Mouse (Mus musculus): ENCODE measurements around the gene Zic4. TPM values are rescaled to one million over a fixed set of nuclear protein-coding genes. Genes with fewer than 3 reads are reported as not detected.

Zic4 gene
- total and polyA plus RNA-seq, 2 experiments from 2014 or later, result 48.1 to 99.2 TPM

GRCm38 (mm10) chr9:91364127-91364970, 2.1 kb downstream of the Zic4 start:
- H3K4me2 ChIP-seq (ENCODE audit: low read depth), result peak overlapping the region; percentile 47
- WGBS, result 2% methylated on average over 76 of the region's 77 CpGs
- H3K4me1 ChIP-seq (ENCODE audit: insufficient read depth), result no peaks in the 10 kb centered on the region
- H3K27ac ChIP-seq (ENCODE audit: low read depth, low read length), result peak overlapping the region; percentile 77
- no peaks in the 10 kb centered on the region for H3K36me3 ChIP-seq (ENCODE audit: insufficient read depth)
- H3K9me3 ChIP-seq (ENCODE audit: low read length), result no peaks in the 10 kb centered on the region
- DNase-seq (peak; percentile 34), ATAC-seq (peak; percentile 7; the same call in 1 of the 2 replicates)
- no peak for TF ChIP-seq CTCF (IDR thresholded peaks at IDR 0.05; ENCODE audit: low read depth)
- peak overlapping the region; percentile 51 for H3K9ac ChIP-seq
- peak overlapping the region; percentile 37 for H3K4me3 ChIP-seq (ENCODE audit: low read depth, low read length)
- H3K27me3 ChIP-seq (ENCODE audit: insufficient read depth, low read length), result peaks cover 26% of the 10 kb centered on the region

GRCm38 (mm10) chr9:91364971-91365501, 2.8 kb downstream of the Zic4 start:
- DNase-seq, result peak; percentile 59
- Histone ChIP-seq H3K4me1 (ENCODE audit: insufficient read depth) (no peaks in the 10 kb centered on the region), H3K9me3 (ENCODE audit: low read length) (no peaks in the 10 kb centered on the region), H3K36me3 (ENCODE audit: insufficient read depth) (no peaks in the 10 kb centered on the region), H3K27ac (ENCODE audit: low read depth, low read length) (peak overlapping the region; percentile 77), H3K9ac (peak overlapping the region; percentile 51), H3K27me3 (ENCODE audit: insufficient read depth, low read length) (peaks cover 30% of the 10 kb centered on the region), H3K4me3 (ENCODE audit: low read depth, low read length) (peak overlapping the region; percentile 37), H3K4me2 (ENCODE audit: low read depth) (peak overlapping the region; percentile 47)
- peak; percentile 38 for ATAC-seq
- WGBS, result 0% methylated on average over 38 of the region's 42 CpGs
- no peak for TF ChIP-seq CTCF (IDR thresholded peaks at IDR 0.05; ENCODE audit: low read depth)

GRCm38 (mm10) chr9:91365664-91366063, 3.5 kb downstream of the Zic4 start, which contains the start of gene Zic1:
Zic1 (minus strand) TSS chr9:91365810.
- ATAC-seq (peak; percentile 90), DNase-seq (peak; percentile 81)
- H3K36me3 ChIP-seq (ENCODE audit: insufficient read depth), result no peaks in the 10 kb centered on the region
- WGBS, result under 1% methylated on average over 31 of the region's 33 CpGs
- no peaks in the 10 kb centered on the region for H3K9me3 ChIP-seq (ENCODE audit: low read length)
- TF ChIP-seq CTCF (IDR thresholded peaks at IDR 0.05; ENCODE audit: low read depth), result no peak
- peak within 1 kb of the TSS; percentile 77 for H3K27ac ChIP-seq (ENCODE audit: low read depth, low read length)
- H3K27me3 ChIP-seq (ENCODE audit: insufficient read depth, low read length), result peaks cover 36% of the 10 kb centered on the region
- H3K9ac ChIP-seq, result peak within 1 kb of the TSS; percentile 51
- no peaks in the 10 kb centered on the region for H3K4me1 ChIP-seq (ENCODE audit: insufficient read depth)
- peak within 1 kb of the TSS; percentile 47 for H3K4me2 ChIP-seq (ENCODE audit: low read depth)
- H3K4me3 ChIP-seq (ENCODE audit: low read depth, low read length), result peak within 1 kb of the TSS; percentile 37

- peak overlapping the region; percentile 37 for H3K4me3 ChIP-seq (ENCODE audit: low read depth, low read length)
- 0 out of 2 replicates have a peak, but pooled peaks have one; percentile 8 for ATAC-seq
- H3K27ac ChIP-seq (ENCODE audit: low read depth, low read length), result peak overlapping the region; percentile 75
- peak overlapping the region; percentile 33 for H3K4me2 ChIP-seq (ENCODE audit: low read depth)
- DNase-seq, result peak; percentile 49
- no peaks in the 10 kb centered on the region for H3K4me1 ChIP-seq (ENCODE audit: insufficient read depth)
- 1% methylated on average over 18 of the region's 18 CpGs for WGBS
- peaks cover 43% of the 10 kb centered on the region for H3K27me3 ChIP-seq (ENCODE audit: insufficient read depth, low read length)
- no peak for TF ChIP-seq CTCF (IDR thresholded peaks at IDR 0.05; ENCODE audit: low read depth)
- H3K9me3 ChIP-seq (ENCODE audit: low read length), result no peaks in the 10 kb centered on the region
- H3K9ac ChIP-seq, result 0 out of 2 replicates have a peak overlapping the region, but pooled peaks have one; percentile 39
- H3K36me3 ChIP-seq (ENCODE audit: insufficient read depth), result no peaks in the 10 kb centered on the region
Observed at GRCm38 (mm10) chr9:91366226-91366998, 4.2 kb downstream of the Zic4 start.

- peak overlapping the region; percentile 37 for H3K4me3 ChIP-seq (ENCODE audit: low read depth, low read length)
- peak overlapping the region; percentile 39; the same call in 1 of the 2 replicates for H3K9ac ChIP-seq
- peaks cover 50% of the 10 kb centered on the region for H3K27me3 ChIP-seq (ENCODE audit: insufficient read depth, low read length)
- TF ChIP-seq CTCF (IDR thresholded peaks at IDR 0.05; ENCODE audit: low read depth), result no peak
- H3K9me3 ChIP-seq (ENCODE audit: low read length), result no peaks in the 10 kb centered on the region
- DNase-seq (peak; percentile 54), ATAC-seq (no peak)
- H3K27ac ChIP-seq (ENCODE audit: low read depth, low read length), result peak overlapping the region; percentile 75
- H3K4me2 ChIP-seq (ENCODE audit: low read depth), result peak overlapping the region; percentile 33
- no peaks in the 10 kb centered on the region for H3K4me1 ChIP-seq (ENCODE audit: insufficient read depth)
- 4% methylated on average over 30 of the region's 30 CpGs for WGBS
- no peaks in the 10 kb centered on the region for H3K36me3 ChIP-seq (ENCODE audit: insufficient read depth)
Observed at GRCm38 (mm10) chr9:91366999-91367811, 5.0 kb downstream of the Zic4 start.

- no peak for ATAC-seq
- H3K27ac ChIP-seq (ENCODE audit: low read depth, low read length), result peak overlapping the region; percentile 62
- no peaks in the 10 kb centered on the region for H3K4me1 ChIP-seq (ENCODE audit: insufficient read depth)
- 0 out of 2 replicates have a peak overlapping the region, but pooled peaks have one; percentile 8 for H3K4me2 ChIP-seq (ENCODE audit: low read depth)
- no peak for DNase-seq
- H3K9ac ChIP-seq, result no peak overlapping the region
- 18% methylated on average over 3 of the region's 3 CpGs for WGBS
- no peak for TF ChIP-seq CTCF (IDR thresholded peaks at IDR 0.05; ENCODE audit: low read depth)
- H3K9me3 ChIP-seq (ENCODE audit: low read length), result no peaks in the 10 kb centered on the region
- no peaks in the 10 kb centered on the region for H3K36me3 ChIP-seq (ENCODE audit: insufficient read depth)
- H3K27me3 ChIP-seq (ENCODE audit: insufficient read depth, low read length), result peaks cover 53% of the 10 kb centered on the region
- no peak overlapping the region for H3K4me3 ChIP-seq (ENCODE audit: low read depth, low read length)
Observed at GRCm38 (mm10) chr9:91368150-91368549, 5.9 kb downstream of the Zic4 start.

All from forebrain, postnatal 0 days (tissue).